Mouse (Mus musculus) limb, embryonic 11.5 days (tissue): Measurements from ENCODE around the gene Gm3336. TPM values are rescaled to one million over a fixed set of nuclear protein-coding genes. Genes with fewer than 3 reads are reported as not detected.

Experiments used
- ATAC-seq: fragments of 200-750 bp; cut with Nextera tagmentation; 2 replicates; pipeline ENCODE4 v1.8.0; 2017; ENCODE audit warnings: low read depth; ENCODE audit not compliant: insufficient number of reproducible peaks, low FRiP score, low TSS enrichment
- DNase-seq: peaks from one replicate; pipeline ENCODE4 v3.0.0-alpha.2; 2015; ENCODE audit warnings: low spot score
- H3K27ac ChIP-seq: fragments of 300-500 bp; sonication (generic); replicated peaks from 2 replicates; pipeline ENCODE4 v1.5.1; 2014; ENCODE audit warnings: low read depth, mild to moderate bottlenecking, low read length
- H3K27me3 ChIP-seq: fragments of 300-500 bp; sonication (generic); 2 replicates; pipeline ENCODE4 v1.6.1; 2014; ENCODE audit warnings: mild to moderate bottlenecking, low read length, mixed read lengths; ENCODE audit not compliant: control insufficient read depth, insufficient read depth
- H3K36me3 ChIP-seq: fragments of 300-500 bp; sonication (generic); 2 replicates; pipeline ENCODE4 v1.6.1; 2014; ENCODE audit warnings: mild to moderate bottlenecking, low read length, moderate library complexity, mixed read lengths; ENCODE audit not compliant: control insufficient read depth, insufficient read depth
- H3K4me1 ChIP-seq: fragments of 300-500 bp; sonication (generic); 2 replicates; pipeline ENCODE4 v1.6.1; 2014; ENCODE audit warnings: low read length, mixed read lengths; ENCODE audit not compliant: control insufficient read depth, insufficient read depth
- H3K4me2 ChIP-seq: fragments of 300-500 bp; sonication (generic); 2 replicates; pipeline ENCODE4 v1.6.1; 2014; ENCODE audit warnings: low read depth, mild to moderate bottlenecking, moderate library complexity; ENCODE audit not compliant: severe bottlenecking
- H3K4me3 ChIP-seq: fragments of 300-500 bp; sonication (generic); 2 replicates; pipeline ENCODE4 v1.5.1; 2014; ENCODE audit warnings: low read depth, low read length
- H3K9ac ChIP-seq: fragments of 300-500 bp; sonication (generic); 2 replicates; pipeline ENCODE4 v1.6.1; 2014; ENCODE audit warnings: mild to moderate bottlenecking, low read length
- H3K9me3 ChIP-seq: fragments of 300-500 bp; sonication (generic); 2 replicates; pipeline ENCODE4 v1.6.1; 2016; ENCODE audit warnings: low read length; ENCODE audit not compliant: control insufficient read depth
- WGBS: fragments of 180-500 bp; shearing (Covaris S2); extraction: QIAGEN DNeasy Blood & Tissue Kit; methylation state at CpG from one replicate; pipeline ENCODE4 v1.1.7; 2014; 5-methylcytosine and 5-hydroxymethylcytosine counted together
- polyA plus RNA-seq: library from polyadenylated mRNA; unstranded; fragments of >200 nt; fragmentation: Nextera tagmentation; extraction: Ambion mirVana; gene quantifications from 2 replicates; pipeline ENCODE4 v1.2.1, GENCODE M21; 2014

The Gm3336 gene
- polyA plus RNA-seq, 1 experiment from 2014 or later = not detected

- H3K27ac ChIP-seq = peak overlapping the region; percentile 82
- H3K36me3 ChIP-seq = no peaks in the 10 kb centered on the region
- H3K4me3 ChIP-seq = peak overlapping the region; percentile 95; the same call in 1 of the 2 replicates
- ATAC-seq (no peak), DNase-seq (no peak)
- H3K9ac ChIP-seq = peak overlapping the region; percentile 96; the same call in 1 of the 2 replicates
- peaks cover 38% of the 10 kb centered on the region for H3K4me1 ChIP-seq
- 75% methylated on average over 12 of the region's 12 CpGs for WGBS
- no peaks in the 10 kb centered on the region for H3K27me3 ChIP-seq
- H3K4me2 ChIP-seq = peak overlapping the region; percentile 82
- no peaks in the 10 kb centered on the region for H3K9me3 ChIP-seq
These were observed 20.7 kb upstream of the Gm3336 start for GRCm38 (mm10) chr8:70697366-70698250.

DNA sequence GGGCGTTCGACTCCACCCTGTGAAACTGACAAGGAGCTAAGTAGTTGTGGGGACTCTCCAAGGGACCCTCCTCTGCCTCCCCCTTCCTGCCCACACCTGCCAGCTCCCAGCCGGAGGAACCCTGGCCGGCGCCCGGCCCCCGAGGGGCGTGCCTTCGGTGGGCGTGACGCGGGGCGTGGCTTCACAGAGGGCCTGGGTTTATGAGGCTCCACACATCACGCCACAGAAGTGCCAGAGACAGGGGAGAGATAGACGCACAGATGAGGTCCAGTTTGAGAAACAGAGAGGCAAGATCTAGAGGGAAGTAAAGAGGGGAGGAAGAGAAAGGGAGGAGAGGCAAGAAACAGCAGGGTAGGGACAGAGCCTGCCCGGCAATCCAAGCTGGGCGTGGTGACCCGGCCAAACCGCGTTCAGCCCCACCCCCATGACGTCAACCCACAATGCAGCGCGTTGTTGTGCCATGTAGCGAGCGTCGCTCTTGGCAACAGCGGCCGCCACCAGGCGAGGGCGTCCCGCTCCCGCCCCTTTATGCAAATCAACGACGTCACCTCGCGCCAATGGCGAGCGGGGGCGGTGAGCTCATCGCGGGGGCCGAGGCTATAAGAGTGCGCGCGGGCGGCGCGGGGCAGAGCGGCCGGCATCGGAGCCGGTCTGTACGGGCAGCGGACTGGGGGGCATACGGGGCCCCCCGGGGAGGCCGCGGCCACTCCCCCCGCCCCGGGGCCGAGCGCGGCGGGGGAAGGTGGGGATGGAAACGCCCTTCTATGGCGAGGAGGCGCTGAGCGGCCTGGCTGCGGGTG is 19.8 kb upstream of the Gm3336 start, which contains the start of gene Jund:
Gene Jund, plus strand, starts transcription at position 640 of the 800 bp plus-strand sequence.
- H3K4me2 ChIP-seq = peak within 1 kb of the TSS; percentile 82
- ATAC-seq (peak; percentile 82), DNase-seq (peak; percentile 100)
- WGBS = under 1% methylated on average over 69 of the region's 69 CpGs
- peak within 1 kb of the TSS; percentile 97 for H3K27ac ChIP-seq
- peak within 1 kb of the TSS; percentile 96 for H3K9ac ChIP-seq
- peaks cover 4% of the 10 kb centered on the region; the same call in 1 of the 2 replicates for H3K36me3 ChIP-seq
- H3K27me3 ChIP-seq = no peaks in the 10 kb centered on the region
- H3K4me3 ChIP-seq = peak within 1 kb of the TSS; percentile 95
- H3K4me1 ChIP-seq = peaks cover 37% of the 10 kb centered on the region
- H3K9me3 ChIP-seq = no peaks in the 10 kb centered on the region

GRCm38 (mm10) chr8:70699116-70699833 is 19.1 kb upstream of the Gm3336 start:
- Histone ChIP-seq H3K36me3 (peaks cover 4% of the 10 kb centered on the region; the same call in 1 of the 2 replicates), H3K4me2 (peak overlapping the region; percentile 82), H3K4me1 (peaks cover 36% of the 10 kb centered on the region), H3K9me3 (no peaks in the 10 kb centered on the region), H3K4me3 (peak overlapping the region; percentile 95), H3K27ac (peak overlapping the region; percentile 97), H3K27me3 (no peaks in the 10 kb centered on the region), H3K9ac (peak overlapping the region; percentile 96)
- DNase-seq (peak; percentile 78), ATAC-seq (0 out of 2 replicates have a peak, but pooled peaks have one; percentile 1)
- under 1% methylated on average over 86 of the region's 89 CpGs for WGBS

GRCm38 (mm10) chr8:70699834-70700554 is 18.3 kb upstream of the Gm3336 start:
- ATAC-seq (no peak), DNase-seq (peak; percentile 86)
- Histone ChIP-seq H3K27ac (peak overlapping the region; percentile 97), H3K27me3 (no peaks in the 10 kb centered on the region), H3K4me3 (peak overlapping the region; percentile 95), H3K4me2 (peak overlapping the region; percentile 82), H3K4me1 (peaks cover 34% of the 10 kb centered on the region), H3K36me3 (peaks cover 4% of the 10 kb centered on the region; the same call in 1 of the 2 replicates), H3K9ac (peak overlapping the region; percentile 96), H3K9me3 (no peaks in the 10 kb centered on the region)
- under 1% methylated on average over 59 of the region's 59 CpGs for WGBS

GRCm38 (mm10) chr8:70700555-70700922 is 17.8 kb upstream of the Gm3336 start:
- Histone ChIP-seq H3K4me2 (peak overlapping the region; percentile 82), H3K27me3 (no peaks in the 10 kb centered on the region), H3K4me3 (peak overlapping the region; percentile 95), H3K9ac (peak overlapping the region; percentile 96), H3K9me3 (no peaks in the 10 kb centered on the region), H3K27ac (no peak overlapping the region; the same call in 1 of the 2 replicates), H3K4me1 (peaks cover 29% of the 10 kb centered on the region), H3K36me3 (peaks cover 4% of the 10 kb centered on the region; the same call in 1 of the 2 replicates)
- 0% methylated on average over 19 of the region's 20 CpGs for WGBS
- ATAC-seq = peak; percentile 4; the same call in 1 of the 2 replicates
- DNase-seq = peak; percentile 97

DNA sequence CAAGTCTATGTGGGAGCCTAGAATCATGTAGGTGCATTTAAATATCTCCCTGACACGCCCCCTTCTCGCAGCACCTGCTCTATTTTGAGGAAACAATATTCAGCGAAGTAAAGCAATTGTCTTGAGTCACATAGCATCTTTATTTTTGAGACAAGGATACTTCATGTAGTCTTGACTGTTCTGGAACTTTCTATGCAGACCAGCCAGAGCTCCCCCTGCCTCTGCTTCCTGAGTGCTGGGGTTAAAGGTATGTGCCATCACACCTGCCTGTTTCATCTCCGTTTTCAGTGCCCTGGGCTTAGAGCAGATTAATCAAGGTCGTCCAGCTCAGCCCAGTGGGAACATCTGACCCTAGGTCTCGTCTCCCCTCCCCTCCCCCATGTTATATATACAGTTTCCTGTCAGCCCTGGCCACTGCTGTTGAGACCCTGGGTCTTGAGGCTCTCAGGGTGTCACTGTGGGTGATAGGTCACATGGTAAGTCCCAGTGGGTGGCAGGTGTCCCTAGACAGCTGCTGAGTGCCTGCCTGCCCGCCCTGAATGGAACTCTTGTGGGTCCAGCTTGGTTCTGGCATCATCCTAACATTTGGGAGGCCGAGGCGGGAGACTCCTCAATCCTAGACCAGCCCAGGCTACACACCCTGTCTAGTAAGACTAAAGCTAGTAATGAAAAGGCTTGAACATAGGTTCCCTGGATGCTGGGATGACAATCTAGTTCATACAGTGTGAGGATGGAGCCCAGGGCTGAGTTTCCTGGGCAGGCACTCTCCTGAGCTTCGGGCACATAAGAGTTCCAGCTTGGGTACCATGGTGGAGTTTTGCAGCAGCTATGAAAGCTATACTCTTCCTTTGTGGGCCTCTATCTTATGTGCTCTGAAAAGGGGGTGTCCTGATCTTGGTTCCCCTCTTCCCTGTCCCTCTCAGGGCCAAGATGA is 17.0 kb upstream of the Gm3336 start:
- Histone ChIP-seq H3K36me3 (peaks cover 4% of the 10 kb centered on the region; the same call in 1 of the 2 replicates), H3K27me3 (no peaks in the 10 kb centered on the region), H3K9ac (peak overlapping the region; percentile 96), H3K9me3 (no peaks in the 10 kb centered on the region), H3K4me1 (peaks cover 21% of the 10 kb centered on the region), H3K27ac (no peak overlapping the region; the same call in 1 of the 2 replicates), H3K4me3 (peak overlapping the region; percentile 95), H3K4me2 (peak overlapping the region; percentile 82)
- WGBS = 55% methylated on average over 10 of the region's 10 CpGs
- no peak for ATAC-seq
- no peak for DNase-seq
